Mouse (Mus musculus) heart, embryonic 12.5 days (tissue): ENCODE data around the gene Nfkb1. TPM values are rescaled to one million over a fixed set of nuclear protein-coding genes. Genes with fewer than 3 reads are reported as not detected.

Source experiments
- ATAC-seq: fragments of 200-750 bp; cut with Nextera tagmentation; 2 replicates; pipeline ENCODE4 v1.8.0; 2017; ENCODE audit warnings: moderate TSS enrichment, moderate library complexity; ENCODE audit not compliant: insufficient number of reproducible peaks, low FRiP score
- H3K27ac ChIP-seq: fragments of 300-500 bp; sonication (generic); 2 replicates; pipeline ENCODE4 v1.5.1; 2016; ENCODE audit warnings: mild to moderate bottlenecking, moderate library complexity; ENCODE audit not compliant: poor library complexity, severe bottlenecking
- H3K27me3 ChIP-seq: fragments of 300-500 bp; sonication (generic); replicated peaks from 2 replicates; pipeline ENCODE4 v1.6.1; 2016; ENCODE audit warnings: mild to moderate bottlenecking, moderate library complexity
- H3K36me3 ChIP-seq: fragments of 300-500 bp; sonication (generic); 2 replicates; pipeline ENCODE4 v1.6.1; 2016; ENCODE audit warnings: mild to moderate bottlenecking, moderate library complexity
- H3K4me1 ChIP-seq: fragments of 300-500 bp; sonication (generic); replicated peaks from 2 replicates; pipeline ENCODE4 v1.6.1; 2016; ENCODE audit warnings: mild to moderate bottlenecking
- H3K4me2 ChIP-seq: fragments of 300-500 bp; sonication (generic); 2 replicates; pipeline ENCODE4 v1.6.1; 2016; ENCODE audit warnings: mild to moderate bottlenecking, moderate library complexity
- H3K4me3 ChIP-seq: fragments of 300-500 bp; sonication (generic); 2 replicates; pipeline ENCODE4 v1.5.1; 2016; ENCODE audit warnings: mild to moderate bottlenecking
- H3K9ac ChIP-seq: fragments of 300-500 bp; sonication (generic); 2 replicates; pipeline ENCODE4 v1.6.1; 2016; ENCODE audit warnings: mild to moderate bottlenecking, moderate library complexity
- H3K9me3 ChIP-seq: fragments of 300-500 bp; sonication (generic); replicated peaks from 2 replicates; pipeline ENCODE4 v1.6.1; 2016; ENCODE audit warnings: mild to moderate bottlenecking, moderate library complexity
- WGBS: fragments of 180-500 bp; shearing (Covaris S2); methylation state at CpG from one replicate; pipeline ENCODE4 v1.1.7; 2016; 5-methylcytosine and 5-hydroxymethylcytosine counted together
- polyA plus RNA-seq: library from polyadenylated mRNA; unstranded; fragments of >200 nt; fragmentation: Nextera tagmentation; extraction: Ambion mirVana; gene quantifications from 2 replicates; pipeline ENCODE4 v1.2.1, GENCODE M21; 2016

Gene Nfkb1
- polyA plus RNA-seq, 1 experiment from 2014 or later, result 14.3 TPM

DNA sequence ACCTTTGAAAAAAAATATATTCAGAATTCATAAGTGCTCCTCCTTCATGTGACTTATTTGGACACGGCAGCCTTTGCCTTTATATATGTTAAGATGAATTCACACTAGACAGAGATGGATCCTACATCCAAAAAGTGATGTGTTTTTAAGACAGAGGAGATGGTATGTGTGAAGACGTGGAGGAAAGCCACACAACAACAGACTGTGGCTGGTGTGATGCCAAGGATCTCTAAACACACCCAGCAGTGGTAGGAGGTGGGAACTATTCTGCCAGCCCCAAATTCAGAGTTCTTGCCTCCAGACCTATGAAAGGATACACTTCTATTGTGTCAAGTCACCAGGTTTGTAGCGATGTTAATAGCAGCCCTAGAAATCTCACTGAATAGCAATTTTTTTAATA, 24.3 kb downstream of the Nfkb1 start:
- no peaks in the 10 kb centered on the region for H3K9me3 ChIP-seq
- no peak overlapping the region for H3K27ac ChIP-seq
- ATAC-seq, result no peak
- 78% methylated on average over 3 of the region's 3 CpGs for WGBS
- no peaks in the 10 kb centered on the region for H3K27me3 ChIP-seq
- peaks cover 8% of the 10 kb centered on the region for H3K4me1 ChIP-seq
- H3K4me3 ChIP-seq, result no peak overlapping the region
- no peak overlapping the region for H3K9ac ChIP-seq
- H3K4me2 ChIP-seq, result no peak overlapping the region
- H3K36me3 ChIP-seq, result peaks cover 55% of the 10 kb centered on the region

DNA sequence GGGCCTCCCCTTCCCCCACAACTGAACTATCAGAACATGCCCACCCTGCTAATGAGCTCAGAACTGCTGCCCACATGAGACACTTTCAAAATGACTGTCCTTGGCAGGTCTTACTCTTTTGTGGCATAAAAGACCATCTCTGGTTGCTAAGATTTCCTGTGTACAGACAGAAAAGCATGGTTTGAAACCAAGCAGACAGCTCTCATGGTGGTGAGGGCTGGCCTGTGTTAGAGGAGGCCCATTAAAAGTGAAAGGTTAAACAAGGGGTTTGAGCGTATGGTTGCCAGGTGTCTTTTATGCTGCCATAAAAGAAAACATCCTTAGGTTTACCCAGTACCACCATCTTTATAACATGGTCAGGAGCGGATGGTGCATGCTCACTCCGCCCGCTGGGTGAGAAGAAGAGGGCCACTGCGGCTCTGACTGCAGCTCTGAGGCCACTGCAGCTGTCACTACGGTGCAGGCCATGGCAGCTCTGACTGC, 25.5 kb downstream of the Nfkb1 start:
- Histone ChIP-seq H3K4me1 (peaks cover 3% of the 10 kb centered on the region), H3K4me2 (no peak overlapping the region), H3K9me3 (no peaks in the 10 kb centered on the region), H3K9ac (no peak overlapping the region), H3K27ac (no peak overlapping the region), H3K36me3 (peaks cover 62% of the 10 kb centered on the region), H3K4me3 (no peak overlapping the region), H3K27me3 (no peaks in the 10 kb centered on the region)
- 83% methylated on average over 6 of the region's 6 CpGs for WGBS
- no peak for ATAC-seq

DNA sequence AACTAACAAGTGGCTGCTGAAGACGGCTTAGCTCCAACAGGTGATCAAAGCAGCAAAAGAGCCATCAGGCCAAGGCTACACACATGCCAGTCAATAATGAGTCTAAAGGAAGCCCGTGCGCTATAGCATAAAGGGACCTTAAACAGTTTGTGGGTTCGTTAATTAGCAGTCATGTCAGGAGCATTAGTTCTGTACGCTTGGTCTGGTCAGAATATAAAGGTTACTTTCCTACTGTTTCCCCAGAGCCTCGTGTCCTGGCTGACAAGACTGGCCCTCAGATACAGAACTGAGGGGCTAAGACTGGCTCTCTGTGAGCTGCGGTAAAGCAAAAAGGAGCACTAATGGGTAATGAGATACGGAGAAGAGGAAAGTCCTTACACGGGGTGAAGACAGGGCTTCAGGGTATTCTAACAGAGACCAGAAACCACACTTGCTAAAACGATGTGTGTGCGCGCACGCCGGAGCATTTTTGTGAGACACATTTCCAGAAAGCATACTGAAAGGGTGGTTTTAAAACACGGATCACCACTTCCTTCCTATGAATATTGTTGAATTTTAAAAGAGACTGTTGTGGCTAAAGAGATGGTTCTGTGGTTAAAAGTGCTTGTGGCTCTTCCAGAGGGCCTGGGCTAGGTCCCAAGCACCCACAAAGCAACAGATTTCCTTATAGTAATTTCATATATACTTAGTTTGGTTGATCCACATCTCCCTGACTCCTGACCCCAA, 29.0 kb downstream of the Nfkb1 start:
- Histone ChIP-seq H3K9me3 (no peaks in the 10 kb centered on the region), H3K4me3 (no peak overlapping the region), H3K4me2 (no peak overlapping the region), H3K4me1 (no peaks in the 10 kb centered on the region), H3K9ac (no peak overlapping the region), H3K36me3 (peaks cover 69% of the 10 kb centered on the region), H3K27me3 (no peaks in the 10 kb centered on the region), H3K27ac (no peak overlapping the region)
- 86% methylated on average over 15 of the region's 15 CpGs for WGBS
- ATAC-seq, result no peak

DNA sequence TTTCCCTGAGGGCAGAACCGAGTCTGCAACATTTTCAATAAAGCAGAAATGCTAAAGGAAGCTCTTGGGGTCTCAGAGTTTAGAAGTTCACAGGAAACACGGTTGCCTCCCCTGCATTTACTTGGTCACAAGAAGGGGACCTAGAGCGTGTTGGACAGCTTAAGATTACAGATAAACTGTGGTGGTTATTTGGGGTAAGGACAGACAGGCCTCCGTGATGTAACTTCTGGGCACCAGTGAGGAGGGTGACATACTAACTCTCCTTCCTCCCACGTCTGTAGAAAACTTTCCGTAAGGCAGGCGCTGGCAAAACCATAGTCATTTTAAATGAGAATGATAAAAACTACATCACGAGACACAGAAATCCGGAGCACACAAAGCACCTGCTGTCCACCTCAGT, 29.6 kb downstream of the Nfkb1 start:
- Histone ChIP-seq H3K36me3 (peaks cover 66% of the 10 kb centered on the region), H3K4me1 (no peaks in the 10 kb centered on the region)
- 80% methylated on average over 9 of the region's 9 CpGs for WGBS

DNA sequence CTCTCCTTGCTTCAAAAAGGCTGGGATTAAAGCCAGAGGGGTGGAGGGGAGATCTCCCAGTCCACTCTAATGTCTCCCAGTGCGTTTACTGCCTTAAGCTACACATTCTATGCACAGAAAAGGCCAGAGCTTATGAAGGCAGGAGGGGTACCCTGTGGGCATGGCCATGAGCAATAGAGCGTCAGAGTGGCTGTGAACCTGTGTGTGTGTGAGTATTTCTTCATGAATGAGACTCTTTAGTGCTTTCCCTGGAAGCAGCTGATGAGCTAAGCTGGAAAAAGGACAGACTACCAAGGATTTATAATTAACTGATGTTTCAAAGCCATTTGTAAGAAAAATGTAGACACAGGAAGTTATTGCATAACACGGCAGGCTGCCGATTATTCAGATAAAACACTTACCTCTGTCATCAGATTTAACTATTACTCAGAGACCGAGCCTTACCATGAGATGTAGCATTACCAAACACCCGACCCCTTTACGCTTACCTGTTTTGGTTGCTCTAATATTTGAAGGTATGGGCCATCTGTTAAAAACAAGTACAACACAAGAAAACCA, 32.7 kb downstream of the Nfkb1 start:
- H3K36me3 ChIP-seq, result peaks cover 65% of the 10 kb centered on the region
- H3K27ac ChIP-seq, result no peak overlapping the region
- no peak overlapping the region for H3K4me2 ChIP-seq
- no peak for ATAC-seq
- no peak overlapping the region for H3K9ac ChIP-seq
- 0 out of 2 replicates have a peak, but pooled peaks cover under 1% of the 10 kb centered on the region for H3K4me1 ChIP-seq
- no peak overlapping the region for H3K4me3 ChIP-seq
- no peaks in the 10 kb centered on the region for H3K9me3 ChIP-seq
- no peaks in the 10 kb centered on the region for H3K27me3 ChIP-seq
- 78% methylated on average over 7 of the region's 7 CpGs for WGBS

More for the DNA sequence above, 29.6 kb downstream of the Nfkb1 start:
- no peak overlapping the region for H3K9ac ChIP-seq
- H3K27ac ChIP-seq, result no peak overlapping the region
- no peaks in the 10 kb centered on the region for H3K27me3 ChIP-seq
- no peak overlapping the region for H3K4me2 ChIP-seq
- no peak for ATAC-seq
- H3K9me3 ChIP-seq, result no peaks in the 10 kb centered on the region
- H3K4me3 ChIP-seq, result no peak overlapping the region

DNA sequence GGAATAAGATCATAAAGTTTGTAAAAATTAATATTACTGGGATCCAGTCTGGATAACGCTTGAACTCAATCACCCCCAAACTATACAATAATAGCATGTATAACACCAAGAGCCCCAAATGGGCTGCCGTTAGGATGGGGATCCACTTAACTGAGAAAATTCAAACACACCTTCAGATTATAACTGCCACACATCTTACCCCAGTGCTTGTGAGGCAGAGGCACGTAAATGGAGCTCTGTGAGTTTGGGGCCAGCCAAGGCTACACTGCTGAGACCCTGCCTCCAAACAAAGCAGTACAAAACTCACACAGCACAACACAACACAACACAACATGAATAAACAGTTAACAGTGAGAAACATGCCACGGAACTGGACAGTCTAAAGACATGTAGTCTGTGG, 35.2 kb downstream of the Nfkb1 start:
- no peaks in the 10 kb centered on the region for H3K27me3 ChIP-seq
- H3K9ac ChIP-seq, result no peak overlapping the region
- 90% methylated on average over 4 of the region's 4 CpGs for WGBS
- no peaks in the 10 kb centered on the region for H3K9me3 ChIP-seq
- H3K27ac ChIP-seq, result no peak overlapping the region
- H3K4me2 ChIP-seq, result no peak overlapping the region
- no peak overlapping the region for H3K4me3 ChIP-seq
- H3K36me3 ChIP-seq, result peaks cover 61% of the 10 kb centered on the region
- H3K4me1 ChIP-seq, result 0 out of 2 replicates have a peak, but pooled peaks cover 6% of the 10 kb centered on the region
- ATAC-seq, result no peak

DNA sequence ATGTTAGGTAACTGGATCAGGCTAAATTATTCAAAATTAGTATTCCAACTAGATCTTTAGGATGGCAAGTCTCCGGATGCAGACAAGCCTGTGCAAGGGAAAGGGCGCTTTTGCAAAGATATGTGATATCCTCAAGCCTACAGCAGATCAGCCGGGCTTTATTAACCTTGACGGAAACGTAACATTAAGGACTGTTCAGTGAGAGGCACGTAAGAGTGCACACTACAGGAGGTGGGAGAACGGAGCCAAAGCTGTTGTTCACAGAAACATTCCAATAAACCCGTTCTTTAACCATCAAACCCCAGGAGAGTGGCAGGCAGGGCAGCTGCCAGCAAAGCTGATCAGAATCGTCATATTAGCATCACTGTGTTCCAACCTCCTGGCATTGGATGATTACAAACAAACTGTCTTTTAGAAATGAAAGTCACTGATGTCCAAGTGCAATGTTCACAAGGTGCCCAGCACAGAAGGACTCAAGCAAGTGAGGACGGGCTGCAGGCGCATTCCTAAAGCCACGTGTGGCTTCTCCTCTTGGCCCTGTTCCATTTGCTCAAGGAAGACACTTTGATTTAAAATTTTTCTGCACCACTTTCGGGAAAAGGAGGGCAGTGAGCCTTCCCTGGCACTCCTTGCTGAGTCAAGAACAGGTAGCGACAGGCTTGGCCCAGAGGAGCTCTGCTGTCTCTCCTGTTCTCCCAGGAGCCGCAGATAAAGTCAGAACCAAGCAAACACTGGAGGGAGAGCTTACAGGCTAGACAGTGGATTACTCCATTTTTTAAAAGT, 40.4 kb downstream of the Nfkb1 start:
- Histone ChIP-seq H3K9me3 (no peaks in the 10 kb centered on the region), H3K4me3 (no peak overlapping the region), H3K27ac (no peak overlapping the region), H3K36me3 (peaks cover 60% of the 10 kb centered on the region), H3K27me3 (no peaks in the 10 kb centered on the region), H3K4me2 (no peak overlapping the region), H3K9ac (no peak overlapping the region), H3K4me1 (peaks cover 9% of the 10 kb centered on the region; the same call in 1 of the 2 replicates)
- ATAC-seq, result no peak
- 76% methylated on average over 15 of the region's 15 CpGs for WGBS

DNA sequence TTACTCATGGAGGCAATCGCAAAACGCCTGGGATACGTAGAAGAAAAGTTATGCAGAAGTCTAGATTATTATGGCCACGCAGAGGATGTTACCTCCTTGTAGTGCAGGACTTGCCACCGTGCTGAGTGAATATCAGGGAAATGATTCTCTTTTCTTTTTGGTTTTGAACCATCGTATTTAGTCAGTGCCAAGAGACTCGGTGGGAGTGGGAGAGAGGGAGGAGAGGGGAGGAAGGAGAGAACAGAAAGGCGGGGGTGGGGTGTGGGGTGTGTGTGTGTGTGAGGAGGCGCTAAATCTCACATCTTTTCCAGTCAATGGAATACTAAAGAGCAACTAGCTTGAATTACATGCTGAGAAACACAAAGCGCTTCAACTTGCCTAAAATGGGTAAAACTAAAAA, 41.5 kb downstream of the Nfkb1 start:
- no peak overlapping the region for H3K9ac ChIP-seq
- no peak overlapping the region for H3K4me3 ChIP-seq
- no peaks in the 10 kb centered on the region for H3K9me3 ChIP-seq
- H3K36me3 ChIP-seq, result peaks cover 61% of the 10 kb centered on the region
- H3K4me2 ChIP-seq, result no peak overlapping the region
- no peak overlapping the region for H3K27ac ChIP-seq
- peaks cover 9% of the 10 kb centered on the region; the same call in 1 of the 2 replicates for H3K4me1 ChIP-seq
- WGBS, result 77% methylated on average over 10 of the region's 10 CpGs
- H3K27me3 ChIP-seq, result no peaks in the 10 kb centered on the region
- no peak for ATAC-seq

DNA sequence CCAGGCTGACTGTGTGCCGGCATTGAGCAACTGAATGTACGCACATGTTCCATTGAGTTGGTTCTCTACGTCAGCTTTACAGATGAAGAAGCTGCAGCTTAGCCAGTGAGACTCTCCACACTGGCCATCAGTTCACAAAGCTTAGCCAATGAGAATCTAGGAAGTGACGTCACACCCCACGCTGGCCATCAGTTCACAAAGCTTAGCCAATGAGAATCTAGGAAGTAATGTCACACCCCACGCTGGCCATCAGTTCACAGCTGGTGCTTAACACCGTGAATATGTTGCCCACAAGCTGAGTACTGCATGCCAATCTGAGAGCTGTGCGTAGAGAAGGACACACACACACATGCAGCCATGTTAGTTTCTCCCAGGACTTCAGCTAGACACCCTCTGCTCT, 42.8 kb downstream of the Nfkb1 start:
- no peak overlapping the region for H3K4me3 ChIP-seq

DNA sequence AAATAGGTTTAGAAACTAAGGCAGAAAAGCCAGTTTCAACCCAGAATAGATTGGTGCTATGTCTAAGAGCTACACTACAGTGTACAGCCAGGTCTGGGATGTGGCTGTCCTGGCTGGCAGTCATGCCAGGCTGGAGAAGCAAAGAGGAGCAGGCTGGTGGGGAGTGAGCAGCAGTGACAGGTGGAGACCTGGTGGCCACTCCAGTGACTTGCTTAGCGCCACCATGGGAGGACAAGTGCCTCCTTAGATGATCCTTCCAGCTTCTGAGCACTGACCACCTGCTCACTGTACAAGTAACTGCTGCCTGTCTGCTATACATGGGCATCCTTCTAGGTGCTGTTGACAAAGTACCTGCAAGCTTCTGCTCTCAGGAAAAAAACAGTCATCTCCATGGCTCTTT, 44.7 kb downstream of the Nfkb1 start:
- H3K4me1 ChIP-seq, result peaks cover 13% of the 10 kb centered on the region
- 89% methylated on average over 1 of the region's 1 CpGs for WGBS
- H3K36me3 ChIP-seq, result peaks cover 47% of the 10 kb centered on the region
- no peaks in the 10 kb centered on the region for H3K9me3 ChIP-seq
- no peak overlapping the region for H3K4me3 ChIP-seq
- no peak overlapping the region for H3K4me2 ChIP-seq
- H3K27me3 ChIP-seq, result no peaks in the 10 kb centered on the region
- ATAC-seq, result no peak
- H3K27ac ChIP-seq, result no peak overlapping the region
- H3K9ac ChIP-seq, result no peak overlapping the region

More for the DNA sequence above, 42.8 kb downstream of the Nfkb1 start:
- Histone ChIP-seq H3K27ac (no peak overlapping the region), H3K27me3 (no peaks in the 10 kb centered on the region), H3K9me3 (no peaks in the 10 kb centered on the region), H3K4me1 (peaks cover 7% of the 10 kb centered on the region; the same call in 1 of the 2 replicates), H3K4me2 (no peak overlapping the region), H3K9ac (no peak overlapping the region), H3K36me3 (peaks cover 60% of the 10 kb centered on the region)
- 88% methylated on average over 8 of the region's 8 CpGs for WGBS
- ATAC-seq, result no peak

DNA sequence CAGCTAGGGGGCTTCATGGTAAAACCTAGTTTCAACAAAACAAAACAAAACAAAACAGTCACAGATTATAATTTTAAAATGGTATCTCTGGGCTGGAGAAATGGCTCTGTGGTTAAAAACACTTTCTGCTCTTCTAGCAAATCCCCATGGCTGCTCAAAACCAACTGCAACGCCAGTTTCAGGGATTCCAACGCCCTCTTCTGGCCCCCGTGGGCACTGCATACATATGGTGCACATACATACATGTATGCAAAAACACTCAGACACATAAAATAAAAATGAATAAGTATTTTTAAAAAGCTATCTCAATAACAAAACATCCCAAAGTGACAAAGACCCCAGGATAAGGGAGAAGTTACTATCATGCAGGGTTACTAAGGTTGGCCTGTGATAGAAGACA, 46.4 kb downstream of the Nfkb1 start:
- ATAC-seq, result no peak
- peaks cover 43% of the 10 kb centered on the region for H3K36me3 ChIP-seq
- WGBS, result 88% methylated on average over 3 of the region's 3 CpGs

More for the DNA sequence above, 46.4 kb downstream of the Nfkb1 start:
- H3K9me3 ChIP-seq, result no peaks in the 10 kb centered on the region
- H3K9ac ChIP-seq, result no peak overlapping the region
- H3K27me3 ChIP-seq, result no peaks in the 10 kb centered on the region
- H3K4me2 ChIP-seq, result no peak overlapping the region
- peaks cover 23% of the 10 kb centered on the region for H3K4me1 ChIP-seq
- H3K27ac ChIP-seq, result no peak overlapping the region
- no peak overlapping the region for H3K4me3 ChIP-seq
